Mouse (Mus musculus): Measurements from ENCODE around the gene Cxcl12.

- TF ChIP-seq POLR2A (IDR thresholded peaks at IDR 0.05; ENCODE audit: borderline replicate concordance, control insufficient read depth, low read depth, low read length) (no peak), CTCF (IDR thresholded peaks at IDR 0.05; ENCODE audit: control insufficient read depth, insufficient read depth, low read length) (no peak)
Measured at GRCm38 (mm10) chr6:117176406-117176805, 8.1 kb downstream of the Cxcl12 start.

Data from bone marrow, adult 2 months (tissue).